Mouse (Mus musculus) liver, embryonic 14.5 days (tissue): ENCODE measurements around the gene Catsper1.

ENCODE experiments used
- CTCF ChIP-seq: IDR thresholded peaks from 2 replicates; pipeline ENCODE4 v1.5.1; 2016; ENCODE audit warnings: antibody characterized with exemption, low read depth, control low read depth
- EP300 ChIP-seq: IDR thresholded peaks from 2 replicates; pipeline ENCODE4 v1.6.1; 2016; ENCODE audit warnings: antibody characterized with exemption, low read depth

GRCm38 (mm10) chr19:5384715-5385114 lies 49.2 kb downstream of the Catsper1 start:
- TF ChIP-seq EP300 = no peak
- TF ChIP-seq CTCF = no peak
